Mouse (Mus musculus) retina, adult 2 months (tissue): ENCODE measurements around the gene H3f3a.
"Not testable (repeated sequence)": the region's sequence is repeated elsewhere in the genome, so short reads cannot be mapped to it uniquely, and the experiment has no call there.

ENCODE experiments used
- DNase-seq: peaks from one replicate; pipeline ENCODE4 v3.0.0-alpha.2; 2012; ENCODE audit warnings: low read depth, low spot score

The H3f3a gene

DNA sequence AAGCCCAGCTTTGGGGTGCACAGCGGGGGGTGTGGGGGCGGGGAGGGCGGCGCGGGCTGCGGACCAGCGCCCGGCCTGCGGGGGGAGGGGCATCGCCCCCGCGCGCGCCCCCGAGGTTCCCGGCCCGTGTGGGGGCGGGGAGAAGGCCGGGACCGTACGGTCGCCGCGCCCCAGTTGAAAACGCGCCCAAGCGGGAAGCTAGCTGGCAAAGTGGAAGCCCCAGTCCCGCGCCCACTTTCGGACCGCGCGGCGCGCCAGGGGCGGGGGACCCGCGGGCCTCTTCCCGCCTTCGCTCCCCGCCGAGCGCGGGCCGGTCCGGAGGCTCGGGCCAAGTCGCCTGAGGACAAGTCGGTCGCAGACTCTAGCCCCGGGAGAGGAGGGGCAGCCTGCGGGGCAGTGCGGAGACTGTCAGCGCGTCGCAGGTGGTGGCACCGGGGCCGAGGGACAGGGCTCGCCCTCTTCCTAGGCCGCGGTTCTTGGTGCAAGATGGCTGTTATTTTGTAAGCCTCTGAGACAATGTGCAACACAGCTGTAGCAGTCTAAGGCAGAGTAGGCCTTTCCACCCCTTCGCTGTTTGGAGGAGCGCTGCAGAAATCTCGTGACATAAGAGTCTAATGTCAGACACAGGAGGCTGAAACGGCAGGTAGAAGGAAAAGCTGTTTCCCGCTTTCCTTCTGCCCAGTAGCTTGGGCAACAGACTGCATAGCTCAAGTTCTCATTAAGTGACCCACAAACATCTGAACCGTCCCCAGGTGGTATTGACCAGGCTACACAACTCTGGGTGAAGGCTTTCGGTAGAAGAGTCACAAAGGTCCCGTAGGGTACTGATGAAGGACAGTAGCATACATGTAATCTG lies at the start of gene H3f3a:
Gene H3f3a, minus strand, starts transcription at position 59 of the 856 bp plus-strand sequence.
- no peak for DNase-seq

DNA sequence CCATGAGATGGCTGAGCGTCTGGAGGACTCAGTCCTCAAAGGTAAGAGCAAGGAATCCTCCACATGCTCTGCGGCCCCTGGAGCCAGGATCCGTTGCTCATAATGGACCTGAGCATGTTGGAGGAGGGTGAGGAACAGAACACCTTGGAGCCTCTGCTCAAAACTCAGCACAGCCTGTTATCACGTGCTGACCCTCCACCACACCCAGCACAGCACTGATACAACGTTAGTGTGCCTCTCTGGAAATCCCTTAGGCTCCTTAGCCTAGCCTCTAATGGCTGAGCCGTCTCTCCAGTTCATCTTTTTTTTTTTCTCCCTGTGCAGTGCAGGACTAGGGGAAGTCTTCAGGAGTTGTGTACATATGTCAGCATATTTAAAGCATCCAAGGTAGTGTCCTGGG lies 46.3 kb upstream of the H3f3a start:
- no peak for DNase-seq

DNA sequence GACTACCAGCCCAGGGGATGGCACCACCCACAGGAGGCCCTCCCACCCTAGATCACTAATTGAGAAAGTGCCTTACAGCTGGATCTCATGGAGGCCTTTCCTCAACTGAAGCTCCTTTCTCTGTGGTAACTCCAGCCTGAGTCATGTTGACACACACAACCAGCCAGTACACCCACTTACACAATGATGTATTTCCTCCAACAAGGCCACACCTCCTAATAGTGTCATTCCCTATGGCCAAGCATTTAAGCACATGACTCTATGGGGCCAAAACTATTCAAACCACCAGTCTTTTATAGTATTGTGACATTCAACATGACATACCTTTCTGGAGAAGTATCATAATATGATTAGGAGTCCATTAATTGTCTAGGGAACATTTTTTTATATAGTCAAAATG lies 45.0 kb upstream of the H3f3a start:
- no peak for DNase-seq

DNA sequence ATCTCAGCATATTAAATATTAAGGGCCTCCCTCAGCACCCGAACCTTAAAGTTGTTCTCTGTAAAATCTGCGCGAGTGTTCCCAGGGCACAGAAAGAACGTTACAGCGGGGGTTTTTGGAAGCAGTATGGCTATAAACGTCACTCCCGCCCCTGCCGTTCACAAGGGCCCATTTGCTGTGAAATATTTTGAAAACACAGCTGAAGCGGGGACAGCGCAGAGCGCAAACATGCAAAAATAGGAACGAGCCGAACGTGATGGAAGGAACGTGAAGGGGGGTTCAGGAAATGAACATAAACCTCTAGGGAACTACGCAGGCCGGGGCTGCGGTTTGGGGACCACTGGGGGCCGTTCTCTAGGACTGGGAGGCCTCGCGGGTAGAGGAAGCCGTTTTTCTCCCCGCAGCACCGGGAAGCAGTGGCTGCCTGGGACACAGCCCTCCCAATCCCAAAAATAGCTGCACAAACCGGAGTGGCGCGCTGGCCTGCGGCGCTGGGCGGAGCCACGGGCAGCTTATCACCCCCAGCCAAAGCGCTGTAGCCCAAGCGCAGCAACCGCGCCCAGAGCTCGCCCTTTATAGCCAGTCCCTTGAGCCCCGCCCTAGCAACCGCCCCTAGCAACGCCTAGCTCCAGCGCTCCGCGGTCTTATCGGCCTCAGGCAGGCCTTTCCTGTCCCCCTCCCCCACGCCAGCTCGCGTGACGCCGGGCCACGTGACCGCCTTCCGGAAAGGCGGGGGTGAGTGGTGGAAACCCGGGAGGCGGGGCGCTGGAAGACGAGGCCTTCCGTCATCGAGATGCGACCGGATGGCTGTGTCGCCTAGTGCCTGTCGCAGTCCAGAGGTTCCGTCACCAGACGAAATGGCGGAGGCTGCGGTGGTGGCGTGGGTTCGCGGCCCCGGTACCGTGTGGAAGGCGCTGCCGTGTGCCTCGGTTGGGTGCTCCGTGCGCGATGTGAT lies 36.9 kb upstream of the H3f3a start, which contains the start of gene Sde2:
Gene Sde2, plus strand, starts transcription at position 812 of the 955 bp plus-strand sequence.
- peak; percentile 100 for DNase-seq

DNA sequence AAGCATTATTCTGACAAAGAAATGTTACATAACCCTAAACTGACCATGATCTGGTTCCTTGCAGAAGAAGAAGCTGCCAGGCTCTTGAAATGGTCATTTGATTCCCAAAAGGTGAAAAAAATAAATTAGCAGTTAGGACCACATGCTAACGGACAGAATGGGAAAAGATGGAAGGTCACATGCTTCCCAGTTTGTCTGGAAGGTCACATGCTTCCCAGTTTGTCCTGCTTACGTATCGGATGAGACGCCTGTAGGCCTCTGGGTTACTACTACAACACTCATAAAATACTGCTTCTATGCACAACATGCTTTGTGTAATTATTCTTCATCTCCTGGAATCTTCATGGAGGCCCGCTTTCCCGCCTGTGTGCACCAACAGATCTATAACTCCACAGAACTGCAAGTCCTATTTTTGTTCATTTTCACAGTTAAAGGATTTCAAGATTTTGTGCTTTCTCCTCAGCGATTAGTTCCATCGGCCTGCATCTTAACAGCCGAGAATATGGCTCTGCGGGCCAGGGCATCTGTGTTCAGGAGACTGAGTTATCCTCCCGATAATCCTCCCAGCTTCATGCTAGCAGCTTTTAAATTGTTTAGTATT lies 36.1 kb upstream of the H3f3a start:
- DNase-seq: peak; percentile 37

DNA sequence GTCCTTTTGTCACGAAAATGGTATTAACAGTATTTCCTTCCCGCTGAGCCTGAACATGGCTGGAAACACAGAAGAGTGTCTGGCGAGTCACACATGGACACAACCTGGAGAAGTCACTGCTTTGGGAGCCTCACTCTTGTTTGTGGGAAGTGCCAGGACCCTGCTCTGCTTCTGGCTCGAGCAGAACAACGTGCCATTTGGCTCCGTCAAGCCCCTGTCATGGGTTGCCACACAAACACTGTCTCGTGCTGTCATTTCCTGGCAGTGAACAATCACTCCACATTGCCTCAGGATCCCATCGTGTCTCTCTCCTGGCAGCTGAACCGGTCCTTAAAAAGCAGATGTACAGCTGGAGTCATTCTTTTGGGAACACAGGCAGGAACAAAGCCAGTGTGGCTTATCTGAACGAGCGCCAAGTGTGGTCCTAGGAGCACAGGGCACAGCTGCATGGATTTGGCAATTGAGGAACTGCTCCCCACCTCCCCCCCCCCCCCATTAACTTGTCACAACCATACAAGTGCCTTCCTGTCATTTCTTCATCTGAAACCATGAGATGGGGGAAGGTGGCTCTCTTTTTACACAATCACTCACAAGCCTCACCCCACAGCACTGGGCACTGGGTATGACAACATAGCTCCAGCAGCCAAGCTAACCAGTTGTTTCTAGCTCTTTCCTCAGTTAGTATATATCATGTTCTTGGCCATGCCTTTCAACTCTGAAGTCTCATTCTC lies 34.9 kb upstream of the H3f3a start:
- DNase-seq: no peak

DNA sequence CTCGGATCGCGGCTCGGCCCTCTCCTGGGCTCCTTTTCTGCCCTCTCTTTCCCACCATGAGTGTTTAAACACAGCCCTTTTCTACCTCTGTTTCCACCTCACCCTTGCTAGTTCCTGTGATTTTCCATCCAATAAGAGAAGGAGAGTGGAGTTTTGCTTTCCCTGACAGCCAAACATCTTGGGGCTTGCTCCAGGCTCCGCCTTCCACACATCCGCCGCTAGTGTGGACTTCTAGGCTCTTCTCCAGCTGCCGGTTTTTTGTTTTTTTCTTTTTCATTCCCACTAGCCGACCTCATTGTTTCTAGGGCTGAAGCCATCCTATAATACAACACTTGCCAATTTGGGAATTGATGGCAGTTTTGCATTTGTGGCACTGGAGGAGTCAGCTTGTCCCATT lies 34.4 kb upstream of the H3f3a start:
- no peak for DNase-seq

DNA sequence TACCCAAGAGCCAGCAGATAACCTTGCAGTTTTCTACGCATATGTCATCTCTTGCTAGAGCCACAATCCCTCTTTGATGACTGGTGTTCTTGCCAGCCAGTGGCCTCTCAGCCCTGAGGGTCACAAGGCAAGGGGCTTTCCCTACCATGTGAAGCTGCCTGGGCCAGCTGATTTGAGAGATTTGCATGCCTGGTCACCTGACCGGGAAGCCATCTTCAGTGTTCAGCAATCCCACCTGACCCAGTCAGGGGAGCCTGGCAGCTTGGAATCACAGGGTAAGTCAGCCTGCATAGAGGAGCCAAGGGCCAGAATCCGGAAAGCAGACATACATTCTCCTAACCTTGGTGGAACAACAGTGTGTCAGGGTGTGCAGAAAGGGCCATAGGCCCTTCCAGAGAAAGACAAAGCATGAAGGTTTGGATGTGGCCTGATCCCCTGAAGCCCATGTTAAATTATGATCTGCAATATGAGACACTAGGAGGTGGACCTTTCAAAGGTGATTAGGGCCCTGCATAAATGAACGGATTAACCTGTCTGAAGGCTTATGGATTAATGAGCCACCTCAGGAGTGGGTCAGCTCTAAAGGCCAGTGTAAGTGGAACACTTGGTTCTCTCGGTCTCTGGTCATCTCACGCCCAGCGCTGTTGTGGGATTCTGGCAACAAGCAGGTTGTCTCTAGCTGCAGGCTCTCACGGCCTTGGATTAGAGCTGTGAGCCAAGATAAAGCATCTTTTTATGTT lies 28.0 kb upstream of the H3f3a start:
- peak; percentile 77 for DNase-seq

DNA sequence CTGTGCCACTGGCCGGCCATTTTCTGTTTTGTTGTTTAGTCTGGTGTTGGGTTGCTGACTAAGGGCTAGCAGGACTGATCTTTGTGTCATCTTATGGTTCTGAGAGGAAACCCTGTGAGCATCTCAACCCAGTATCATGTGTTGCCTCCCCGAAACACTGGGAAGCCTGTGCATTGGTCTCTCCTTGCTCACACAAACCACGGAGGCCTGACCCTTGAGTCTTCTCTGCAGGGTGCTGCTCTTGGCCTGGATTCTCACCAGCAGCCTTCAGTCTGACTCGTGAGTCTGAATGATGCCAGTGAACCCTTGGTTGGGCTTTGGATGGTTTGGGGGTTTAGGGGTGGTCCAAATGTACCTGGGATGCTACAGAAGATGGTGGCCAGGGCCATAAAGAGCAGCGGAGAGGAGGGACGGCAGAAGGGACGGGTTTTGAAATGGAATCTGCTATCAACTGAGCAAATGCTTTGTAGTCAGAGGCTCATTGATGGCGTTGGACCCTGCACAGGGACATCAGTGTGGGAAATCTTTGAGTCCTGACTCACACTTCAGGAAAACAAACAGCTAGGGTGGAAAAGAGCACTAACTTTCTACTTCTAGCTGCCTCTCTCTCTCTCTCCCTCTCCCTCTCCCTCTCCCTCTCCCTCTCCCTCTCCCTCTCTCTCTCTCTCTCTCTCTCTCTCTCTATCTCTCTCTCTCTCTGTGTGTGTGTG lies 25.6 kb upstream of the H3f3a start:
- no peak for DNase-seq

DNA sequence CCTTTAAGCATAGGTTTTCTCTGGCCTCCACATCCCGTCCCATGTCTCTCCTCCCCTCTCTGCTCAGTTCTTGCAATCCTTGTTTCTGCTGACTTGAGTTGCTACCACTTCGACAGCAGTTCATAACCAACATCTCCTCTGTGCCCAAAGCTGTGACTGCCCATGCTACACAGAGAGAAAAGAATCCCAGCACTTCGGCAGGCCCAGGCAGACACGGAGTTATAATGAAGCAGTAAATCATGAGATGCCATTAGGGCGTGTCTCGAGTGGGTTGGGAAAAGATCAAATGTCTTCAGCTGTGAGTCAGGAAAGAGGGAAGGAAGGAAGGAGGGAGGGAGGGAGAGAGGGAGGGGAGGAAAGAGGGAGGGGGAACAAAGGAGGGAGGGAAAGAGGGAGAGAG lies 24.3 kb upstream of the H3f3a start:
- no peak for DNase-seq

DNA sequence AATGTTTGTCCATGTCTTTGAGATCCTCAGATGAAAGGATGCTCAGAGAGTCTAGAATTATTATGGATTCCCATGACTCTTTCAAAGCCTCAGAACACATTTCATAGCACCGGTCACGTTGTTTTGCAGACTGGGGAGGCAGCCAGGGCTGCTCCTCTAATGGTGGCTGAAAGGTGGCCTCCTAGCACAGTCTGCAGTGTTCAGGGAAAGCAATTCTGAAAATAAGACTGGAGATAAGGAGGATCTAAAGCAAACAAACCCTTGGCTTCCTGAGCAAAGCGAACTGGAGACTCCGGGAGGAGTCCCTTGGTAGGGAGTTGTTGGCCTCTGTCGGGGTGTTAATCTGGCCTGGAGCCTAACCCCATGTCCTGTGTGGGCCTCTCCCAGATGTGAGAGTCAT lies 23.4 kb upstream of the H3f3a start:
- DNase-seq: no peak

DNA sequence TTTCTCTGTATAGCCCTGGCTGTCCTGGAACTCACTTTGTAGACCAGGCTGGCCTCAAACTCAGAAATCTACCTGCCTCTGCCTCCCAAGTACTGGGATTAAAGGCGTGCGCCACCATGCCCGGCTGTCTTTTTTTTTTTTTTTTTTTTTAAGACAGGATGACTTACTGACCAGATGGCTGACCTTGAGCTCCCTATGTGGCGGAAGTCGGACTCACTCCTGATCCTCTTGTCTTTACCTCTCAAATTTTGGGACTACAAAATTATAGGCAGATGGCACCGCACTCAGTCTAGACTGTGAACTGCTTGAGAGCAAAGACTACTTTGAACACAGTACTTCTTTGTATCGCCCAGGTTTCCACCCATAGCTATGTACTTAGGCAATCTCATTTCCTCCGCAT lies 22.7 kb upstream of the H3f3a start:
- DNase-seq: not testable (repeated sequence)

DNA sequence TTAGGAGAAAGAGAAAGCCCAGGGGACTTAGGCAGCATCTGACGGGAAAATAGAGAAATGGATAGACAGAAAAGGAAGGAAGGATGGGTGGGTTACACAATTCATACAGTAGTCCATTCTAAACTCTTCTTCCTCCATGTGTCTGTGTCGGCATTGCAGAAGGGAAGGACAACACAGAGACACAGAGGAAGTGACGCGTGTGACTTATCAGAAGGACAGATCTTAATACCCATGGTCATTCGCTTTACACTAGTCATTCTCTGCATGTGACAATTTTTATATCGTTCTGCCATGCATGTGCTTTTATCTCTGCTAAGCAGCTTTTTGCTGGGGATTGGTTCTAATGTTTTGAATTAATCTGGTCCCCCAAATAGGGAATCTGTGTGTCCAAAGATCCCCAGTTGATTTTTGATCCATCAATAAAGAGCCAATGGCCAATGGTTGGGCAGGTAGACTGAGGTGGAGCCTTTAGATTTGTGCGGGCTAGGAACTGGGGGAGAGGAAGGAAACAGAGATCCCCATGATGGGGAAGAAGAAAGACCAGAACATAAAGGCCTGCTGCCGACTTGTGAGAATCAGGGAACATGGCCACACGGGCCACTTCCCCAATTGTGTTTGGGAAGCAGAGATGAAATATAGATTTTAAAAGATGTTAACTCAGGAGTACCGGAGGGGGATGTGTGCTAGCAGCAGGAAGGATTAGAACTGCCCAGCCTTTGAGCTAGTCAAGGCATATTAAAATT lies 21.7 kb upstream of the H3f3a start:
- DNase-seq: no peak

DNA sequence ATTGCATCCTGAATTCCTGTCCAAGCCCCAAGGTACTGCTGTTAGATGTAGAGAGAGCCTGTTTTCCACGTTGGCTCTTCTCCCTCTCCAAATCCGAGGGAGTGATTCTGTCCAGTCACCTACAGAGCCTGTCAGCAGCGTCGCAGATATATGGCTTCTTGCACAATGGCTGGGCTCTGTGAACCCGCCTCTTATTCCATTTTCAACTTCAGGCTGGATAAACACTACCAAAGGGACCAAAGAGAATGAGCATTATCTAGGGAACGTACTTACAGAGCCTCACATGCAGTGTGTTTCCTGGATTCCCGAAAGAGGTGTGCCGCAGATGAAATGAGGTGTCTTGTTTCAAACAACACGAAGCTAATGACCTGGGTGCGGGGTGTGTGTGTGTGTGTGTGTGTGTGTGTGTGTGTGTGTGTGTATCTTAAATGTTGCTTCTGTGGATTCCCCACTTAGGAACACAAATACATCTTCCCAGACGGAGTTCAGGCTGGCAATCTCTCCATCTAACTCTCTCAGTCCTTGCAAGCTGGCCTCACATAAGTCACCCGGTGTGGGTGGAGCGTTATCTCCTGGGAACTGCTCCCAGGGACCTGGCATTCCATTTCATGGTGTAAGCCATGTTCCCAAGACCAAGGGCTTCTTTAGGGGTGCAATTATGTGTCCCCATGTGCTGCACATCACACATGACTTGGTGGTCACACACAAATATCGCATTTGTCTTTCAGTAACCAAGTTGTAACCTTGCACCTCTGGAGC lies 17.0 kb upstream of the H3f3a start:
- no peak for DNase-seq

DNA sequence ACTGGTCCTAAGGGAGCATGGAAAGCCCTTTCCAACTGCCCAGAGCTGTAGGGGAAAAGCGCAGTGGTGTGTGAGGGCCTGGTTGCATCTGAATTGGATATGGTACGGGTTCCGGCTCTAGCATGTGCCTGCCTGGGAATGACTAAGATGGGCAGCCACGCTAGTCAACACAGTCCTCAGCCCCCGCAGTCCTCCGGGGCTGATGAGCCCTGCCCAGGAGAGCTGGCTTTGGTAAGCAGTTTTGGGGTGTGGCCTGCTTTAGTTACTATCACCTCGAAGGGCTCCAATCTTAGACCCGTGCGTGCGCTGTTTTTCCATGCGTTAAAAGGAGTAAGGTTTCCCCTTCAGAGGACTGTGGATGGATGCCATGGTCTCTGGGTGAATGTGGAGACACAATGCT lies 16.4 kb upstream of the H3f3a start:
- DNase-seq: no peak

DNA sequence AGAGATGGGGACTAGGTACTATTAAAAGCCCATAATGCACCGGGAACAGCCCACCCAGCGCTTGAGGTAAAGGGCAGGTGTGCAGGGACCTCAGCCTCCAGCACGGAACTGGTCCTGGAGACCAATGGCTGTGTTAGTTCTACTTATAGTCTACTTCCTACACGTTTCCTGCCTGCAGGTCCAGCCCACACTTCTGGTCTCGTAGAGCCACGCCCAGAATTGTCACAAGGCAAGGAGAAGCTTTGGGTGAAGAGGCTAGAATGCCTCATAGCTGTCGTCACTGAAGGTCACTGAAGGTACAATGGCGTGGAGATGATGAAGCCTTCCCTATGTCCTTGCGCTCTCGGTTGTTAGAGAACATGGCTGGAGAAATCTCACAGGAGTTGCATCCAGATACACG lies 16.0 kb upstream of the H3f3a start:
- no peak for DNase-seq

DNA sequence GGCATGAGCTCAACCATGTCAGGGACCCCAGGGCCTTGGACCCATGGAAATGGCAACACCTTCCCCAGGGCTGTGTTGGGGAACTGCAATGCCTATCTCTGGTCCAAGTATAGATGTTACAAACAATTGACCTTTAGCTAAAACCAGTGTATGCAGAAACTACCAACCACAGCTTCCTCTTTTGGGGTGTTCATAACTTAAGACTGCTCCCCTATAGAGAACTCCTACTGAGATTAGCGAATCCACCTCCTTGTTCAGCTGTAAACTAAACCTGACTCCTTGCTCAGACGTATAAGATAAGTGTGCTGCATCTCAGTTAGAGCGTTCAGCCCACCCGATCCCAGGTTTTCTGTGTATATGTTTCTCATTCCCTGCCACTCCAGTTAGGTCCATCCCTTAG lies 12.9 kb upstream of the H3f3a start:
- no peak for DNase-seq

DNA sequence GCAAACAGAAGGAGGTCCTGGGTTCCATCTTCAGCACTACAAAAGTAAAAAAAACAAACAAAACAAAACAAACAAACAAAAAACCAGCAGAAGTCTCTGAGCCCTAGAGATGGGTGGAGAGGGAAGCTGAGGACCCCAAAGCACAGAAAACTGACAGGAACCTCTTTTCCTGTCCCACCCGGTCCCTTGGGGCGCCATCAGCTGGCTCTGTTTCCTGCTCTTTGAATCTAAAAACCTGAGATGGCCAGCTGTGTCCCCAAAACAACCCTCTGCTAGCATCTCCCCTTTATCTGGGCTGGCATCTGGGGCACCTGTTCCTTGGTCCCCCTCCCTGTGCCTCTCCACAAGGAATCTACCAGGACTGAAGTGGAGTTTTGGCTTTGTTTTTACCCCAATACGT lies 11.0 kb upstream of the H3f3a start:
- DNase-seq: no peak

DNA sequence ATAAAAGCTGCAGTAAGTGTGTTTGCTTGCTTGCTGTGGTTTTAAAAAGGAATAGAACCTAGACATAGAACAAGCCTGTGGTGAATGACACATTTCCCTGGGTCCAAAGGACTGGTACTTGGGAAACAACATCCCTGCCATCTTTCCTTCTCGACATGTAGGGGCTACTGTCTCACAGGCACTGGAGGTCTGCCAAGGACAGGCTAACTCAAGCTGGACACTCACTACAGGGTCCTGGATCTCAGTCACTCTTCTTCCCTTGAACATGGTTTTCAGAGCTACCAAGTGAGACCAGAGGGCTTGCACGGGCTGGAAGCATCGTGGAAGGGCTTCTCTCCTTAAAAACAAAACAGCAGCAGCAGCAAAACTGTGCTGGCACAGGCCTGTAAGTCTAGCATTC lies 10.0 kb upstream of the H3f3a start:
- DNase-seq: no peak
